Mouse (Mus musculus) liver, postnatal 0 days (tissue): Measurements from ENCODE around the gene E130308A19Rik.

ENCODE experiments used
- CTCF ChIP-seq: sonication (generic); IDR thresholded peaks from 2 replicates; pipeline ENCODE4 v1.5.1; 2016; ENCODE audit warnings: antibody characterized with exemption, low read depth
- EP300 ChIP-seq: IDR thresholded peaks from 2 replicates; pipeline ENCODE4 v1.6.1; 2016; ENCODE audit warnings: antibody characterized with exemption, low read depth, mild to moderate bottlenecking

GRCm38 (mm10) chr4:59714926-59715325 is 88.9 kb downstream of the E130308A19Rik start:
- no peak for TF ChIP-seq CTCF
- no peak for TF ChIP-seq EP300
